Mouse (Mus musculus): ENCODE data around the gene Dcst2. TPM values are rescaled to one million over a fixed set of nuclear protein-coding genes. Genes with fewer than 3 reads are reported as not detected.

The Dcst2 gene
- total and polyA plus RNA-seq, 3 experiments, result 0.06 TPM; not detected in 2

DNA sequence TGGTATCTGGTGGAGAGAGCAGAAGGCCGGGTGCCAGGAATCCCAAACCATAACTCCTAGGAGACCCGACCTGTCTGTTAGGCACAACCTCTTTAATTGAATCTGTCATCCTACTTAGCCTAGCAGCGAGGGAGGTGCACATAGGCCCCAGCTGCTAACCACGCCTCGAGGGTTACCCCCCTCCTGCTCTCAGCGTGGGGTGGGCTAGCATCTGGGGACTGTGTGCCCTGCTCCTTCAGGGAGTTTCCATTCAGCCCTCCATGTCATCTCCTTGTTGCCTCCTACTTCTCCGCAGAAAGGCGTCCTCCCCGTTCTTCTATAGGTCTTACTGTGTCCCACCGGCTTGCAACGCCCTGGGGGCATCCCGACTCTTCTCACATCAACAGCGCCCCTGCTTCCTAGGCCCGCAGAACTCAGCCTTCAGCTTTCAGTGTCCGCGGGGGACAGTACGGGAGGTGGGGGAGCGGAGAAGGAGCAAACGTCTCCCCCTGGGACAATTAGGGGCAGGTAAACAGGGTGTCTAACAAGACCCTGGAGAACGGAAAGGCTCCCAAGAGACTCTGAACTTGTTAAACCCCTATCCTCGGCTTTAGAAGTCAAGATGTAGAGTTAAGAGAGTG, 42.7 kb upstream of the Dcst2 start:
- Histone ChIP-seq H3K9ac (ENCODE audit: control insufficient read depth, low read depth, low read length, poor library complexity, severe bottlenecking) (no peak overlapping the region), H3K27me3 (ENCODE audit: control insufficient read depth in 1 of 2, insufficient read depth in 2 of 2, low read length in 2 of 2) (peaks cover 15 to 22% of the 10 kb centered on the region in 2 experiments), H3K4me1 (ENCODE audit: control insufficient read depth in 1 of 2, insufficient read depth in 2 of 2, low read length in 2 of 2) (peaks cover 4 to 8% of the 10 kb centered on the region in 2 experiments), H3K36me3 (ENCODE audit: control insufficient read depth in 1 of 2, insufficient read depth in 2 of 2, low read length in 2 of 2) (no peaks in the 10 kb centered on the region), H3K27ac (ENCODE audit: control insufficient read depth, low read depth, low read length) (no peak overlapping the region), H3K4me3 (ENCODE audit: control insufficient read depth in 1 of 2, insufficient read depth in 1 of 2, low read depth in 2 of 2, low read length in 2 of 2) (no peak overlapping the region), H3K9me3 (replicated peaks; ENCODE audit: insufficient read depth, low read length) (no peaks in the 10 kb centered on the region), H3K79me2 (ENCODE audit: control insufficient read depth, insufficient read depth, low read length, poor library complexity) (no peaks in the 10 kb centered on the region)
- TF ChIP-seq CHD1 (IDR thresholded peaks at IDR 0.05; ENCODE audit: low read depth, low read length), result no peak
- TF ChIP-seq ZNF384 (IDR thresholded peaks at IDR 0.05; ENCODE audit: low read depth, low read length), result no peak
- no peak for TF ChIP-seq RCOR1 (IDR thresholded peaks at IDR 0.05; ENCODE audit: low read depth, low read length)
- TF ChIP-seq KAT2A (conservative IDR thresholded peaks at IDR 0.05; ENCODE audit: low read depth, low read length), result no peak
- no peak for TF ChIP-seq ZC3H11A (IDR thresholded peaks at IDR 0.05; ENCODE audit: low read depth, low read length)
- TF ChIP-seq HCFC1 (IDR thresholded peaks at IDR 0.05; ENCODE audit: low read depth, low read length), result no peak
- DNase-seq (ENCODE audit: low read depth, low spot score), result no peak

DNA sequence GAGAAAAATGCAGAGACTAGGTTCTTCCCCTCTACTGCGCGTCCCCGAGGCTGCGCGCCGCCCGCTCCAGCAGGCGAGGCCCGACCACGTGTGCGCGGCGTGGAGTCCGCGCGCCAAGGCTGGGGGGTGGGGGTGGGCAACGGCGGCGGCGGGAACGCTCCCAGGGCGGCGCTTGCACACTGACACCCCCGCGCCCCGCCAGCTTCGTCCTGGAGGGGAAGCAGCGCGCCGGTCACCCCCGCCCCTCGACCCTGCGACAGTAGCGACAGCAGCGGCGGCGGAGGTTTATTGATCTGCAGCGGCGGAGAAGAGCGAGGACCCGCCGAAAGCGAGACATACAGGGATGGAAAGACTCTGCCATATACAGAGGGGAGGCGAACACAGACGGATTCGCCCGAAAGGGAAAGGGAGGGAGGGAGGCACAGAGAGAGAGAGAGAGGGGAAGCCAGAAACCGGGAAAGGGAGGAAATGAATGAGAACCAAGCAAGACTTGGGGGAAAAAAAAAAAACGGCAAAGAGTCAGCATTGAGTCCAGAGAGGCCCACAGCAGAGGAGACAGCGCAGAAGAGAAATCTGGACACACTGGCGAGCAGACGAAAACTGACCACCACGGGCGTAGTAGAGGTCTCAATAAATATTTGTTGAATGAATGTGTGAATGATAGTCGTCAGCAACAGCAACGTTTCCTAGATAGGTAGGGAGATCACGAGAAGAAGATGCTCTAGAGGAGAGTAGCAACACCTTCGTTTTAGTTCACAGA, 42.0 kb upstream of the Dcst2 start:
- Histone ChIP-seq H3K27ac (ENCODE audit: control insufficient read depth, low read depth, low read length) (no peak overlapping the region), H3K36me3 (ENCODE audit: control insufficient read depth in 1 of 2, insufficient read depth in 2 of 2, low read length in 2 of 2) (no peaks in the 10 kb centered on the region), H3K4me1 (ENCODE audit: control insufficient read depth in 1 of 2, insufficient read depth in 2 of 2, low read length in 2 of 2) (peaks cover 4 to 8% of the 10 kb centered on the region in 2 experiments), H3K9ac (ENCODE audit: control insufficient read depth, low read depth, low read length, poor library complexity, severe bottlenecking) (no peak overlapping the region), H3K4me3 (ENCODE audit: control insufficient read depth in 1 of 2, insufficient read depth in 1 of 2, low read depth in 2 of 2, low read length in 2 of 2) (no peak overlapping the region), H3K9me3 (replicated peaks; ENCODE audit: insufficient read depth, low read length) (no peaks in the 10 kb centered on the region), H3K27me3 (ENCODE audit: control insufficient read depth in 1 of 2, insufficient read depth in 2 of 2, low read length in 2 of 2) (peaks cover 10 to 21% of the 10 kb centered on the region in 2 experiments), H3K79me2 (ENCODE audit: control insufficient read depth, insufficient read depth, low read length, poor library complexity) (no peaks in the 10 kb centered on the region)
- no peak for TF ChIP-seq KAT2A (conservative IDR thresholded peaks at IDR 0.05; ENCODE audit: low read depth, low read length)
- TF ChIP-seq RAD21 (IDR thresholded peaks at IDR 0.05; ENCODE audit: low read depth, low read length), result no peak
- no peak for TF ChIP-seq SIN3A (IDR thresholded peaks at IDR 0.05; ENCODE audit: low read length)
- no peak for TF ChIP-seq NELFE (IDR thresholded peaks at IDR 0.05; ENCODE audit: low read depth, low read length)
- no peak for TF ChIP-seq POLR2A (IDR thresholded peaks at IDR 0.05; ENCODE audit: control insufficient read depth in 1 of 2, insufficient read depth in 1 of 2, low read depth in 1 of 2, low read length in 2 of 2, poor library complexity in 1 of 2)
- TF ChIP-seq TAL1 (IDR thresholded peaks at IDR 0.05; ENCODE audit: low read length), result no peak
- no peak for TF ChIP-seq E2F4 (IDR thresholded peaks at IDR 0.05; ENCODE audit: borderline replicate concordance, low read depth, low read length)
- TF ChIP-seq CHD1 (IDR thresholded peaks at IDR 0.05; ENCODE audit: low read depth, low read length), result no peak
- TF ChIP-seq TBP (IDR thresholded peaks at IDR 0.05; ENCODE audit: low read depth, low read length), result no peak
- TF ChIP-seq USF1 (IDR thresholded peaks at IDR 0.05; ENCODE audit: low read depth, low read length), result no peak
- no peak for TF ChIP-seq ELF1 (IDR thresholded peaks at IDR 0.05; ENCODE audit: low read depth, low read length)
- TF ChIP-seq NRF1 (IDR thresholded peaks at IDR 0.05; ENCODE audit: insufficient read depth, low read depth, low read length, poor library complexity, severe bottlenecking), result no peak
- TF ChIP-seq ETS1 (IDR thresholded peaks at IDR 0.05; ENCODE audit: low read depth, low read length), result no peak
- TF ChIP-seq MXI1 (IDR thresholded peaks at IDR 0.05; ENCODE audit: low read depth, low read length), result no peak
- TF ChIP-seq MAZ (IDR thresholded peaks at IDR 0.05; ENCODE audit: low read depth, low read length), result no peak
- no peak for TF ChIP-seq ZMIZ1 (IDR thresholded peaks at IDR 0.05; ENCODE audit: low read depth, low read length)
- TF ChIP-seq USF2 (IDR thresholded peaks at IDR 0.05; ENCODE audit: borderline replicate concordance in 1 of 2, insufficient read depth in 1 of 2, low read depth in 1 of 2, low read length in 2 of 2), result no peak
- no peak for TF ChIP-seq TCF12 (IDR thresholded peaks at IDR 0.05; ENCODE audit: low read depth, low read length)
- no peak for TF ChIP-seq CTCF (IDR thresholded peaks at IDR 0.05 in 2 of 3, conservative IDR thresholded peaks at IDR 0.05 in 1 of 3; ENCODE audit: control insufficient read depth in 1 of 3, insufficient read depth in 1 of 3, low read depth in 2 of 3, low read length in 3 of 3, poor library complexity in 1 of 3, severe bottlenecking in 1 of 3)
- no peak for TF ChIP-seq POLR2AphosphoS5 (IDR thresholded peaks at IDR 0.05; ENCODE audit: borderline replicate concordance, low read depth, low read length)
- DNase-seq (ENCODE audit: low read depth, low spot score), result no peak
